Mouse (Mus musculus) spleen, postnatal 36 days (tissue): ENCODE data around the gene Ms4a18.
A peak's percentile ranks its signal among the peaks of the same experiment; 100 is the strongest.
"Not testable (repeated sequence)": the region's sequence is repeated elsewhere in the genome, so short reads cannot be mapped to it uniquely, and the experiment has no call there.

ENCODE experiments used
- DNase-seq, 2 experiments: peaks; one replicate each; pipeline ENCODE4 v3.0.0; 2022; ENCODE audit warnings: low spot score in 2 of 2, mixed read lengths in 1 of 2

The Ms4a18 gene

GRCm38 (mm10) chr19:11017891-11018290 is at the start of gene Ms4a18:
Gene Ms4a18, minus strand, starts transcription at chr19:11018031.
- DNase-seq: no peak

DNA sequence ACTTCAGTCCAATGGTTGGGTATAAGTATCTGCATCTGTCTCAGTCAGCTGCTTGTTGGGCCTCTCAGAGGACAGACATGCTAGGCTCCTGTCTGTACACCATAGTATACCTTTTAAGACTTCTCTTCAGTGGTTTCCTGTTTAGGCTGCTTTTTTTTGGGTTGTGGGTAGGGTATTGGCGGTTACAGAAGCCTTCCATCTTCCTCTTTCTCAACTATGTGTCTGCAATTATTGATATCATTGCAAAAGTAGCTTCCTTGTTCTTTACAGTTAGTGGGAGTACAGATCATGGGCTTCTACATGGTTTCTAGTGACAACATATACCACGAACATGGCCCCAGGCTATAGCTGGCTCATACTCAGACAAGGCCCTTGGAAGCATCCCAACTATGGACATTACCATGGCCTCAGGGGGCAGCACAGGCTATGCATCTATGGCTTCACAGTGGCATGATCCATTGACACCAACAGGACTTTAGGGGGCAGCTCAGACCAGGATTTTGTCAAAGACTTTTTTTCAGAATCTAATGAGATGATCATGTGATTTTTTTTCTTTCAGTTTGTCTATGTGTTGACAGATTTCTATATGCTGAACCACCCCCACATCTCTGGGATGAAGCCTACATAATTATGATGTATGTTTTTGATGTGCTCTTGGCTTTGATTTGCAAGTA is 47.5 kb upstream of the Ms4a18 start:
- DNase-seq: peak; percentile 67 to 73

DNA sequence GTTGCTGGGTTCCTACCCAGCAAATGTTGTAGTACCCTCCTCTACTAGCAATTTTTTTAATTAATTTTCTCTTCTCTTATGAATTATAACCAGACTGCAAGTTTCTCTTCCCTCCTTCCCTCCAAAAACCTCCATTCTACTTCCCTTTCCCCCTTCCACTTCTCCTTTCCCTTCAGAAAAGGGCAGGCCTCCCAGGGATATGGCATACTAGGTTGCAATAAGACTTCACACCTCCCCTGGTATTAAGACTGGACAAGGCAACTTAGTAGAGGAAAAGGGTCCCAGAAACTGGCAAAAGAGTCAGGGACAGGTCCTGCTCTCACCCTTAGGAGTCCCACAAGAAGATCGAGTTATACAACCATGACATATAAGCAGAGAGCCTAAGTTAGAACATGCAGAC is 43.1 kb upstream of the Ms4a18 start:
- DNase-seq: no peak

GRCm38 (mm10) chr19:11059967-11060366 is 42.1 kb upstream of the Ms4a18 start:
- no peak for DNase-seq

DNA sequence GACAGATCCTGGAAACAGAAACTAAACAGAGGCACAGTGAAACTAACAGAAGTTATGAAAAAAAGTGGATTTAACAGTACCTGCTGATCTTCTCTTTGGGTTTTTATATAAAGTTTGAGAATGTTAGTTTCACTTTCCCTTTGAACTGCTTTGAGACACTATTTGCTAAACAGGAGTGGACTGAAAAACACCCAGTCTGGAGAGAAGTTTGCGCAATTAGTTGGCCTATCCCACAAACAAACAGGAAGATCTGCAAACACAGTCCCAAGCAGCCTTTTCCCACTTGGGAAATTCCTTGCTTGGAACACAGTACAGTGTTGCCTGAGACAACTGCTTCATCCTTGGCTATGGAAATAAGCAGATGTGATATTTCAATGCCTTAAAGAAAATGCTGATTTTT is 37.9 kb upstream of the Ms4a18 start:
- not testable (repeated sequence) for DNase-seq

- no peak for DNase-seq
These were observed 35.4 kb upstream of the Ms4a18 start for GRCm38 (mm10) chr19:11053277-11053676.

GRCm38 (mm10) chr19:11052877-11053276 is 35.0 kb upstream of the Ms4a18 start:
- DNase-seq: no peak

GRCm38 (mm10) chr19:11050286-11050685 is 32.5 kb upstream of the Ms4a18 start:
- peak in 1 of 2 experiments; percentile 31 for DNase-seq

DNA sequence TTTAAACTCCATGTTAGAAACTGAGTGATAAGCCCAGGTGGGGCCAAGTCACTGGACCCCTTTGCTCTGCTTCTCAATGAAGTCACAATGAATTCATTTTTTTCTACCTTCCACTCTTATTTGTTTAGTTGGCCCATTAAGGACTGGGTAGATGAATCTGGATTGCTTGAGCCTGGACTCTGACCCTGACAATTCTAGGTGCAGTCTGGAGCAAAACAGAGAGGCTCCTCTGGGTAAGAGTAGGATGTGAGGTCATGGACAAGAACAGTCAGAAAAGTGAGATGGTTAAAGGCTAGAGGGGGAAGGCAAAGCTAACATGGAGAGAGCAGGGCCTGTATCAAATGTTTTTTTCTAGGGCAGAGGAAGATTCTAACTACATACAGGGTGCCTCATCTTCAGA is 31.6 kb upstream of the Ms4a18 start:
- no peak for DNase-seq

DNA sequence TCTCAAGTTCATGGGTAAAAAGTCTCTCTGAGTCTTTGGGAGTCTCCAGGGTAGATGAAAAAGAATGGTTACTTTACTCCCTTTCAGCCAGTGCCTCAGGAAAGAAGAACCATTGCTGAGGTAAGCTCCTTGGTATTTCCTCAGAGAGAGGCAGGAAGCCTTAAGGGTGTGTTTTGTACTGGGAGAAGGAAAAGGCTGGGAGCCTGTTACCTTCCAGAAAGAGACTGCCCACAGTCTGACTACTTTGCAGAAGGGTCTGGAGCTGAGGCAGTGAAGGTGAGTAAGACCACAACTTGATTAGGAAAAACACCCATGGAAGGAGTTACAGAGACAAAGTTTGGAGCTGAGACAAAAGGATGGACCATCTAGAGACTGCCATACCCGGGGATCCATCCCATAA is 30.7 kb upstream of the Ms4a18 start:
- DNase-seq: no peak

DNA sequence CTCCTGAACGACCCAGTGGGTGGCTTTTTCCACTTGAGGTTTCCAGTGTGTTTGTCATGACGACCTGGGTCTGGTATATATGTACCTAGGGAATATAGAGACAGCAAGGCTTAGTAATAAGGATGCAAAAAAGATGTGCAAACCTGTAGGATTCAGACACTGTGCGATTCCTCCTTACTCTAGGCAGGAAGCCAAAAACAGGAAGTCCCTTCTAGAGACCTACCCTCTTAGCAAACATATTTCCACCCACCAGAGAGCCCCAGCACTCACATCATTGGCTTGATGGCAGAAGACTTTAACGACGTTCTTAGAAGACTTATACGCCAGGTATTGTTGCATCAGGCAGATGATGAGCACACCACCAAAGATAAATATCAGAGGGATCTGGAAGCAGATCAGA is 30.2 kb upstream of the Ms4a18 start:
- DNase-seq: peak; percentile 66 to 73

- DNase-seq: peak; percentile 73 to 76
These were observed 27.3 kb upstream of the Ms4a18 start for GRCm38 (mm10) chr19:11044996-11045711.

DNA sequence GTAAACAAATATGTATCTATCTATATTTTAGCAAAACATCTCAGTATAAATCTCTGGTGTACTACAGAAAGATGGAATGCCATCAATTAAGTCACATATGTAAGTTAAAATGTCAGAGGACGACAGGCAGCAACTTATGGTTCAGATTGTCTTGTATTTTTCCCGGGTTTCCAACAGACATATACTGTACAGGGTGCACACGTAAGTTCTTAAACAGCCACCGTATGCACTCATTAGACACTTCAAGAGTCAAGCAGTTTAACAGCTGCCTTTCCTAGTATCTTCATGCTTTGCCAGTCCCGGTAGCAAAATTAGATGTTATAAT is 26.8 kb upstream of the Ms4a18 start:
- DNase-seq: no peak

DNA sequence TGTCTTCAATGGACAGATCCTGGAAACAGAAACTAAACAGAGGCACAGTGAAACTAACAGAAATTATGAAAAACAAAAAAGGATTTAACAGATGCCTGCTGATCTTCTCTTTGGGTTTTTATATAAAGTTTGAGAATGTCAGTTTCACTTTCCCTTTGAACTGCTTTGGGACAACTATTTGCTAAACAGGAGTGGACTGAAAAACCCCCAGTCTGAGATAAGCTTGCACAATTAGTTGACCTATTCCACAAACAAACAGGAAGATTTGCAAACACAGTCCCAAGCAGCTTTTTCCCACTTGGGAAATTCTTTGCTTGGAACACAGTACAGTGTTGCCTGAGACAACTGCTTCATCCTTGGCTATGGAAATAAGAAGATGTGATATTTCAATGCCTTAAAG is 19.7 kb upstream of the Ms4a18 start:
- no peak for DNase-seq

DNA sequence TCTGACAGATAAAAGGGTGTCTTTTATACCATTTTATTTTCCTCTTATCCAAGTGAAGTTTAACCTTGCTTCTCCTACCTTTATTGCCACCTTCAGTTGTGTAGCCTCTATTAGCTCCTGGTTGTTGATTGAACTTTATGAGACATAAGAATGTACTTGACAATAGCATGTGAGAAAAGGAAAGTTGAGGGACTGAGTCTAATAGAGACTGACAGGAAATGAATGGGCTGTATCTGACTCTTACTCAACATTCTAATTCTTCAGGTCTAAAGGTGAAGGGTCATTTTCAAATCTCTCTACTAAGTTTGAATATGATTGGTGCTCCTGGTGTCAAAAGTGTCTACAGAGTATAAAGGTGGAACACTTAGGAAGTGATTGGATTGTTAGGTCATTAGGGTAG is 4.6 kb upstream of the Ms4a18 start:
- DNase-seq: no peak

DNA sequence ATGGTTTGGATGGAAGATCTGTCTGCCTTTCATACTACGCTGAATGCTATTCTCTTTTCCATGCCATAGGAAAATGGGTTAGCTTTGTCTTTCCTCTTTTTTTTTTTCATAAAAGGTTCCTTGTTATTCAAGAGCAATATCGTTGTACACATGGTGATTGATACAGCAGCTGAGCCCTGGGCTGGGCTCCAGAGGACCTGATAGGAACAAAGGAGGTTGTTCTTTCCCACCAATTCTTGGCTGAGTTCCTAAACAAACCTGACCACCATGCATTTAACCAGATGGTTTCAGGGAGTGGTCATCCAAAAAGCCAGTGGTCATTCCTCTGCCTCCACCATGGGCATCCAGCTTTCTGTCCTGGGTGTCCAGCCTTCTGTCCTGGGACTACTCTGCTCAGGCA is 580 bp downstream of the Ms4a18 start:
- DNase-seq: no peak

- no peak for DNase-seq
These were observed 1.8 kb downstream of the Ms4a18 start for GRCm38 (mm10) chr19:11015998-11016397.

- DNase-seq: no peak
These were observed 2.4 kb downstream of the Ms4a18 start for GRCm38 (mm10) chr19:11015468-11015867.

GRCm38 (mm10) chr19:10993150-10993549 is 24.7 kb downstream of the Ms4a18 start, which contains the start of gene Ms4a15:
Gene Ms4a15, minus strand, starts transcription at chr19:10993250.
- no peak for DNase-seq

DNA sequence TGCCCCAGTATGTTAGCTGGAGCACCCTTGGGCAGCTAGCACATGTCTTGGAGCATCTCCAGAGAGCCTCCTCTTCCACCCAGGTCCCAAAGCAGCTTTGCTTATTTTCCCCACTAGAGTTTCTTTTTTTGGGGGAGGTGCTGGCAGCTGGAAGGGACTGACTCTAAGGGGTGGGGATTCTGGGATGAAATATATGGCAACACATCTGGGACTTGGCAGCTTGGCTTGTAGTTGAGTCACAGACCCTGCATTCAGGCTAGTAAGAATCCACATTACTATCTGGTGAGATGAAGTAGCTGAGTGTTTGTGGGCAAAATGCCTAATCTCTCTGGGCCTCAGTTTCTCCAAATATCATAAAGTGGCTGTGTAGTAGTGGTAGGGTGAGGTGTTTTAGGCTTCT is 25.9 kb downstream of the Ms4a18 start:
- no peak for DNase-seq

DNA sequence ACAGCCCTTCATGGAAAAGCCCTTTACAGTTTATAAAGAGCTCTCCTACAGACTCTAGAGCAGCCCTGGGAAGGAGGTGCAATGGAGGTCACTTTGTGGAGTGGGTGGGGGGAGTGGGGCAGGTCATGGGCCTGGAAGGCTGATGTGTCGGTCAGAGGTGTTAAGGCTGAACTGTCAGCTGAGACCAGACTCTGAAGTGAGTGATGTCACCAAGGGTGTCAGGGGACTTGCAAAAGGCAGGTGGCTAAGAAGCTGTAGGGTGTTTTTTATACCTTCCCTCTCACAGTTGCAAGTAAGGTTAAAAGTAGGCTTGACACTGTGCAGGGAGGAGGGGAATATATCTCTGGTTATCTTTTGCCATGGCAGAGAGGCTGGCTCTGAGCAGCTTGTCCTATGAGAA is 27.1 kb downstream of the Ms4a18 start:
- no peak for DNase-seq

- DNase-seq: no peak
These were observed 29.3 kb downstream of the Ms4a18 start for GRCm38 (mm10) chr19:10988563-10988962.

DNA sequence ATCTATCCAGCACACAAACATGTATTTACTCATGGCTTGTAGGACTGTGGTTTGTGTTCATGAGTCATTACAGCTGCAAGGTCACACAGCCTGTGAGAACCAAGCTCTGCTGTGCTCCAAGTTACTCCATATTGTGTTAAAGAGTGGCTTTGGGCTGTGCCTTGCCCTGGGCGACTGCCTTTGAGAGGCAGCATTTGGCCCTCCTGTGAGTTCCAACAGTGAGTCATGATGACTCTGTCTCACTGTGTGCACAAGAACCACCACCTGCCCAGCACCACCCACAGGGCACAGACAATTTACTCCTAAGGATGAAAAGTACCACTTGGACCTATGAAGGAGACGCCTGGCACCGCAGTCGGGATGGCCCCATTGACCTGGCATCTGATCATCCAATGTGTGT is 31.9 kb downstream of the Ms4a18 start:
- DNase-seq: no peak

DNA sequence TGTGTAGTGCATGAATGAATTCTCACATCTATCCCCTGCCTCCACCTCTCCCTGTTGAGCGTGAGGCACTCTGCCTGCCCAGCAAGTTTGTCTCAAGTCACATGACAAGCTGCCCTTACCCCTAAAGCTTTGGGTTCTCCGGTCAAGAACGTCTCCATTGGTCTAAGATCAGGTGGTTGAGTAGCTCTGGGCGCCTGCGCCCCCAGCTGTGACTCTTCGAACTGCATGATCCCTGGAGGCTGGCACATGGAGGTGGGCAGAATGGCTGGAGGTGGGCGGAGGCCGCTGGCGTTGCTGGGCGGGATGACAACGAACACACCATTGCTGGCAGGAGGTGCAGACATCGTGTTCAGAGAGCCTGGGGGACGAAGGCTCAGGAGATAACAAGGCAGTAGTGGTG is 33.3 kb downstream of the Ms4a18 start:
- no peak for DNase-seq
